Mouse (Mus musculus) ES-Bruce4 (cell line): ENCODE results near the gene Olfr1294.

Source experiments
- CTCF ChIP-seq: IDR thresholded peaks from one replicate; pipeline ENCODE4 v1.8.1; 2011; ENCODE audit warnings: low read depth, low read length
- EP300 ChIP-seq: IDR thresholded peaks from 2 replicates; pipeline ENCODE4 v1.6.1; 2011; ENCODE audit warnings: low read depth, low read length; ENCODE audit not compliant: insufficient read depth
- POLR2A ChIP-seq: IDR thresholded peaks from one replicate; pipeline ENCODE4 v1.8.1; 2011; ENCODE audit warnings: low read length; ENCODE audit not compliant: insufficient read depth

DNA sequence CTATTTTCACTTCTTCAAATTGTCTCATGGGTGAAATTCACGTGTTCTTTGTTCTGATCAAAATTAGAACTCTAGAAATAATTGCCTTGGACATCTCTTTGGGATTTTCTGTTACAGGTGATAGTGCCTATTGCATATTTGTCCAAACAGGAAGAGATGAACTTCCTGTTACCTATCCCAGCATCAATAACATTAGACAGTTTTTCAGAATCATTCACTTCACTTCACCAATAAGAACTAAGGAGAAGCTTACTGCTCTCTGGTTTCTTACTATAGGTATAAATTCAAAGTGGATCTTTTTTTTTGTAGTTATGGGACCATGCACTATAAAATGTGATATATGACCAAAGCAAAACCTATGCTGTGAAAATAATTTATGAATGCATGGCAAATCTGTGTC, at the start of gene Olfr1294:
- no peak for TF ChIP-seq POLR2A
- TF ChIP-seq EP300 = no peak
- no peak for TF ChIP-seq CTCF
